Mouse (Mus musculus) liver, embryonic 14.5 days (tissue): ENCODE measurements around the gene Hivep2. TPM values are rescaled to one million over a fixed set of nuclear protein-coding genes. Genes with fewer than 3 reads are reported as not detected.

ENCODE experiments used
- ATAC-seq: fragments of 200-750 bp; cut with Nextera tagmentation; 2 replicates; pipeline ENCODE4 v1.8.0; 2017; ENCODE audit warnings: moderate number of reproducible peaks, mild to moderate bottlenecking, moderate library complexity; ENCODE audit not compliant: insufficient read depth
- DNase-seq, 3 experiments: peaks; one replicate each; pipeline ENCODE4 v3.0.0-alpha.2; 2012 to 2013; ENCODE audit warnings: low read depth in 3 of 3, low spot score in 3 of 3
- H3K27ac ChIP-seq: fragments of 300-500 bp; sonication (generic); 2 replicates; pipeline ENCODE4 v1.5.1; 2014; ENCODE audit warnings: moderate library complexity, mild to moderate bottlenecking, control low read depth, inconsistent platforms
- H3K27me3 ChIP-seq: fragments of 300-500 bp; sonication (generic); 2 replicates; pipeline ENCODE4 v1.6.1; 2014; ENCODE audit warnings: mild to moderate bottlenecking, low read length, moderate library complexity; ENCODE audit not compliant: control insufficient read depth, insufficient read depth
- H3K36me3 ChIP-seq: fragments of 300-500 bp; sonication (generic); replicated peaks from 2 replicates; pipeline ENCODE4 v1.6.1; 2014; ENCODE audit warnings: low read depth; ENCODE audit not compliant: control insufficient read depth, insufficient read depth
- H3K4me1 ChIP-seq, 2 experiments: fragments of 200-500 bp in 1 of 2; fragments of 300-500 bp in 1 of 2; sonication (generic) in 1 of 2; replicated peaks; 2 replicates each; pipeline ENCODE4 v1.6.1; 2012 to 2014; ENCODE audit warnings: antibody characterized with exemption in 1 of 2, inconsistent platforms in 1 of 2, low read length in 1 of 2; ENCODE audit not compliant: control insufficient read depth in 2 of 2, insufficient read depth in 2 of 2
- H3K4me2 ChIP-seq: fragments of 300-500 bp; sonication (generic); 2 replicates; pipeline ENCODE4 v1.6.1; 2014; ENCODE audit warnings: low read depth, mild to moderate bottlenecking, control low read depth, moderate library complexity
- H3K4me3 ChIP-seq, 2 experiments: fragments of 200-500 bp in 1 of 2; fragments of 300-500 bp in 1 of 2; sonication (generic) in 1 of 2; 2 replicates each; pipeline ENCODE4 v1.5.1; 2012 to 2014; ENCODE audit warnings: low read depth in 2 of 2, low read length in 2 of 2, mild to moderate bottlenecking in 2 of 2, control low read depth in 1 of 2, inconsistent platforms in 1 of 2, moderate library complexity in 1 of 2; ENCODE audit not compliant: insufficient read depth in 1 of 2
- H3K9ac ChIP-seq: fragments of 300-500 bp; sonication (generic); replicated peaks from 2 replicates; pipeline ENCODE4 v1.6.1; 2014; ENCODE audit warnings: mild to moderate bottlenecking, control low read depth, moderate library complexity
- H3K9me3 ChIP-seq: fragments of 300-500 bp; sonication (generic); 2 replicates; pipeline ENCODE4 v1.6.1; 2016; ENCODE audit warnings: low read length, mixed read lengths; ENCODE audit not compliant: control insufficient read depth
- CTCF ChIP-seq: IDR thresholded peaks from 2 replicates; pipeline ENCODE4 v1.5.1; 2016; ENCODE audit warnings: antibody characterized with exemption, low read depth, control low read depth
- EP300 ChIP-seq: IDR thresholded peaks from 2 replicates; pipeline ENCODE4 v1.6.1; 2016; ENCODE audit warnings: antibody characterized with exemption, low read depth
- WGBS: fragments of 180-500 bp; shearing (Covaris S2); extraction: QIAGEN DNeasy Blood & Tissue Kit; methylation state at CpG from one replicate; pipeline ENCODE4 v1.1.7; 2014; ENCODE audit not compliant: insufficient replicate concordance; 5-methylcytosine and 5-hydroxymethylcytosine counted together
- polyA plus RNA-seq, 2 experiments: library from polyadenylated mRNA; depleted of rRNA in 1 of 2; stranded (reverse) in 1 of 2; unstranded in 1 of 2; fragments of >200 nt; fragmentation: Nextera tagmentation in 1 of 2; extraction: Ambion mirVana in 1 of 2; gene quantifications; 2 replicates each; pipeline versions ENCODE4 v1.2.1 to v1.2.3; 2012 to 2014

The Hivep2 gene
- polyA plus RNA-seq, 2 experiments, result 0.32 to 0.33 TPM

DNA sequence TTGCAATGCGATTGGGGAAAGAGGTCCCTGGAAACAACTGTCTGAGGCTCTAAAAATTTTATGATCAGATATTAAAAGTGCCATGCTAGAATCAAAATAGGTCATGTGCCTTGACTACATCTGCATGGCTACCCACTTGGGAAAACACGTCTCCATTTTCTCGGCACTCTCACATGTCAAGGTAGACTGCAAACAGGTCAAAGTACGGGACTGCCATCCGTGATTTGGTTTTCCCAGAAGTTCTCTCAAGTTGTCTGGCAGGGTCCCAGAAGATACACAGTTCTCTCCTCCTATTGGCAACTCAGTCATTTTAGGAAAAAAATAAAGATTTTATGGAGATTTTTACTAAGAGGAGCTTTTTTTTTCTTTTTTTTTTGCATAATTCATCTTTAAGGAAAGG lies 153.3 kb downstream of the Hivep2 start:
- TF ChIP-seq EP300 (no peak), CTCF (no peak)
- Histone ChIP-seq H3K27ac (no peak overlapping the region), H3K27me3 (no peaks in the 10 kb centered on the region), H3K4me3 (no peak overlapping the region), H3K9ac (no peak overlapping the region), H3K4me1 (no peaks in the 10 kb centered on the region), H3K36me3 (no peaks in the 10 kb centered on the region), H3K4me2 (no peak overlapping the region), H3K9me3 (no peaks in the 10 kb centered on the region)
- ATAC-seq (no peak), DNase-seq (no peak)
- 76% methylated on average over 5 of the region's 5 CpGs for WGBS

DNA sequence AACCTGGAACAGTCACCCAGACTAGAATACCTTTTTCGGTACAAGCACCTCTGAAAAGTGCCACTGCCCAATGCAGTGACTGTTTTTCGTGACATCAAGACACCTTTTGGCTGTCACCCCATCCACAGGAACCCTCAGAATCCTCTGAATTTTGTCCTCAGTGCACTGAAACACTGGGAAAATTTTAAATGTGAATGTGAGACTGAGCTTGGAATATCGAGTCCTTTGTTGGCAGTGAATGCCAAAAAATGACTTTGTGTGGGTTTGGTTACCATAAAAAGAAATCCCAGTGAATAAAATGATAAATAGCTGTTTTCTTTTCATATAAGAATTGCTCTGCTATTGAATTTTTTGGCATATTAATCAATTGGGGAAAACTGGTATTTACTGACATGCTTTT lies 154.6 kb downstream of the Hivep2 start:
- no peaks in the 10 kb centered on the region for H3K9me3 ChIP-seq
- no peaks in the 10 kb centered on the region for H3K27me3 ChIP-seq
- no peaks in the 10 kb centered on the region for H3K36me3 ChIP-seq
- H3K9ac ChIP-seq, result no peak overlapping the region
- H3K4me3 ChIP-seq, result no peak overlapping the region
- TF ChIP-seq EP300 (no peak), CTCF (no peak)
- no peak overlapping the region for H3K4me2 ChIP-seq
- H3K4me1 ChIP-seq, result no peaks in the 10 kb centered on the region
- WGBS, result 50% methylated on average over 3 of the region's 3 CpGs
- ATAC-seq, result no peak
- no peak for DNase-seq
- no peak overlapping the region for H3K27ac ChIP-seq

DNA sequence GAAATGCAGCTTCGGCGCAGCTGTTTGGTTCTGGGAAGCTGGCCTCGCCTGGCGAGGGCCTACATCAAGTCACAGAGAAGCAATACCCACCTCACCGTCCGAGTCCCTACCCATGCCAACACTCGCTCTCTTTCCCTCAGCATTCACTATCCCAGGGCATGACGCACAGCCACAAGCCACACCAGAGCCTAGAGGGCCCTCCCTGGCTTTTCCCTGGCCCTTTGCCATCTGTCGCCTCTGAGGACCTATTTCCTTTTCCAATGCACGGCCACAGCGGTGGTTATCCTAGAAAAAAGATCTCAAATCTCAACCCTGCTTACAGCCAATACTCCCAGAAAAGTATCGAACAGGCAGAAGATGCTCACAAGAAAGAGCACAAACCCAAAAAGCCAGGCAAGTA lies 162.0 kb downstream of the Hivep2 start:
- H3K9ac ChIP-seq, result no peak overlapping the region
- 80% methylated on average over 12 of the region's 12 CpGs for WGBS
- no peak for ATAC-seq

DNA sequence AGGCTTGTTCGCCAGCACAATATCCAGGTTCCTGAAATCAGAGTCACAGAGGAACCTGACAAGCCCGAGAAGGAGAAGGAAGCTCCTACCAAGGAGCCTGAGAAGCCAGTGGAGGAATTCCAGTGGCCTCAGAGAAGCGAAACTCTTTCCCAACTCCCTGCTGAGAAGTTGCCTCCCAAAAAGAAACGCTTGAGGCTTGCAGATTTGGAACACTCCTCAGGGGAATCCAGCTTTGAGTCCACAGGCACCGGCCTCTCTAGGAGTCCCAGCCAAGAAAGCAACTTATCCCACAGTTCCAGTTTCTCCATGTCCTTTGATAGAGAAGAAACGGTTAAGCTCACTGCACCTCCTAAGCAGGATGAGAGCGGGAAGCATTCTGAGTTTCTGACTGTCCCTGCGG lies 164.4 kb downstream of the Hivep2 start:
- Histone ChIP-seq H3K4me3 (no peak overlapping the region), H3K9me3 (no peaks in the 10 kb centered on the region), H3K4me2 (no peak overlapping the region), H3K36me3 (no peaks in the 10 kb centered on the region), H3K4me1 (no peaks in the 10 kb centered on the region), H3K27ac (no peak overlapping the region), H3K9ac (no peak overlapping the region), H3K27me3 (no peaks in the 10 kb centered on the region)
- 69% methylated on average over 8 of the region's 8 CpGs for WGBS
- ATAC-seq (no peak), DNase-seq (no peak)
- TF ChIP-seq CTCF (no peak), EP300 (no peak)

More for the DNA sequence above, 162.0 kb downstream of the Hivep2 start:
- Histone ChIP-seq H3K4me1 (no peaks in the 10 kb centered on the region), H3K27me3 (no peaks in the 10 kb centered on the region), H3K27ac (no peak overlapping the region), H3K4me3 (no peak overlapping the region), H3K4me2 (no peak overlapping the region), H3K36me3 (no peaks in the 10 kb centered on the region), H3K9me3 (no peaks in the 10 kb centered on the region)
- DNase-seq, result no peak
- TF ChIP-seq CTCF (no peak), EP300 (no peak)

DNA sequence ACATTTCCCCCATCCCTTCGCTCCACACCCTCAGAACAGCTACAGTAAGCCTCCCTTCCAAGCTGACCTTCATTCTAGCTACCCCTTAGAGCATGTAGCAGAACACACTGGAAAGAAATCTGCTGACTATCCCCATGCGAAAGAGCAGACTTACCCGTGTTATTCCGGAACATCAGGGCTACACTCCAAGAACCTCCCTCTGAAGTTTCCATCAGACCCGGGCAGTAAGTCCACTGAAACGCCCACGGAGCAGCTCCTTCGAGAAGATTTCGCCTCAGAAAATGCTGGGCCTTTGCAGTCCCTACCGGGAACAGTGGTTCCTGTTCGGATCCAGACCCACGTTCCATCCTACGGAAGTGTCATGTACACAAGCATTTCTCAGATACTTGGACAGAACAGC lies 165.4 kb downstream of the Hivep2 start:
- ATAC-seq (no peak), DNase-seq (no peak)
- 80% methylated on average over 13 of the region's 13 CpGs for WGBS
- H3K36me3 ChIP-seq, result no peaks in the 10 kb centered on the region
- no peak for TF ChIP-seq EP300
- TF ChIP-seq CTCF, result no peak
- no peak overlapping the region for H3K4me3 ChIP-seq
- no peaks in the 10 kb centered on the region for H3K9me3 ChIP-seq
- H3K9ac ChIP-seq, result no peak overlapping the region
- no peaks in the 10 kb centered on the region for H3K27me3 ChIP-seq
- no peak overlapping the region for H3K4me2 ChIP-seq
- H3K27ac ChIP-seq, result no peak overlapping the region
- no peaks in the 10 kb centered on the region for H3K4me1 ChIP-seq
